Mouse (Mus musculus) ES-E14 (cell line): ENCODE results near the gene Lrp1. TPM values are rescaled to one million over a fixed set of nuclear protein-coding genes. Genes with fewer than 3 reads are reported as not detected.

Experiments
- DNase-seq: peaks from one replicate; pipeline ENCODE4 v3.0.0-alpha.2; 2013; ENCODE audit warnings: low read depth, low spot score
- H3K27ac ChIP-seq: 2 replicates; pipeline ENCODE4 v1.5.1; 2012; ENCODE audit warnings: low read depth, mild to moderate bottlenecking, low read length, moderate library complexity, mixed read lengths; ENCODE audit not compliant: poor library complexity, insufficient read depth, severe bottlenecking
- H3K36me3 ChIP-seq: 2 replicates; pipeline ENCODE4 v1.6.1; 2012; ENCODE audit warnings: mild to moderate bottlenecking, low read length, moderate library complexity, mixed read lengths; ENCODE audit not compliant: control insufficient read depth, poor library complexity, insufficient read depth, severe bottlenecking
- H3K4me1 ChIP-seq, 2 experiments: fragments of 150-350 bp in 1 of 2; sonication (generic) in 1 of 2; 2 replicates each; pipeline ENCODE4 v1.6.1; 2012; ENCODE audit warnings: low read length in 2 of 2, mild to moderate bottlenecking in 1 of 2, mixed read lengths in 1 of 2; ENCODE audit not compliant: control insufficient read depth in 2 of 2, insufficient read depth in 2 of 2, poor library complexity in 1 of 2
- H3K4me3 ChIP-seq, 2 experiments: fragments of 150-350 bp in 1 of 2; sonication (generic) in 1 of 2; 2 replicates each; pipeline ENCODE4 v1.5.1; 2012; ENCODE audit warnings: low read length in 2 of 2, low read depth in 1 of 2, mild to moderate bottlenecking in 1 of 2, mixed read lengths in 1 of 2; ENCODE audit not compliant: insufficient read depth in 1 of 2, poor library complexity in 1 of 2, severe bottlenecking in 1 of 2
- H3K9ac ChIP-seq: 2 replicates; pipeline ENCODE4 v1.6.1; 2012; ENCODE audit warnings: low read depth, mild to moderate bottlenecking, low read length, mixed read lengths; ENCODE audit not compliant: poor library complexity, insufficient read depth, severe bottlenecking
- H3K9me3 ChIP-seq: fragments of 150-350 bp; sonication (generic); 2 replicates; pipeline ENCODE4 v1.6.1; 2012; ENCODE audit warnings: low read depth, mild to moderate bottlenecking, low read length; ENCODE audit not compliant: control insufficient read depth, insufficient read depth
- CHD2 ChIP-seq: IDR thresholded peaks from 2 replicates; pipeline ENCODE4 v1.6.1; 2014; ENCODE audit warnings: mild to moderate bottlenecking, low read depth, low read length, inconsistent platforms
- HCFC1 ChIP-seq: IDR thresholded peaks from 2 replicates; pipeline ENCODE4 v1.6.1; 2012; ENCODE audit warnings: low read length, inconsistent platforms, borderline replicate concordance; ENCODE audit not compliant: insufficient read depth
- MAFK ChIP-seq: IDR thresholded peaks from 2 replicates; pipeline ENCODE4 v1.6.1; 2014; ENCODE audit warnings: mild to moderate bottlenecking, low read depth, low read length, inconsistent platforms; ENCODE audit not compliant: insufficient read depth
- ZC3H11A ChIP-seq: IDR thresholded peaks from 2 replicates; pipeline ENCODE4 v1.6.1; 2012; ENCODE audit warnings: low read depth, mild to moderate bottlenecking, inconsistent platforms, low read length, borderline replicate concordance
- ZNF384 ChIP-seq: IDR thresholded peaks from 2 replicates; pipeline ENCODE4 v1.6.1; 2012; ENCODE audit warnings: low read depth, low read length, inconsistent platforms
- in situ Hi-C, 2 experiments: fragments of 600-800 bp; cut with MboI; formaldehyde crosslinking; loops; one replicate each; pipeline ENCODE4 v1.15.1; 2025; ENCODE audit warnings: low sequenced_read_pairs in 2 of 2, inconsistent platforms in 1 of 2; ENCODE audit not compliant: unreplicated experiment in 2 of 2
- total RNA-seq: library from RNA; depleted of rRNA; stranded (reverse); fragments of 300-350 nt; gene quantifications from 2 replicates; pipeline ENCODE4 v1.2.3, GENCODE M21; 2012

The Lrp1 gene
- total RNA-seq, 1 experiment: 69.6 TPM

DNA sequence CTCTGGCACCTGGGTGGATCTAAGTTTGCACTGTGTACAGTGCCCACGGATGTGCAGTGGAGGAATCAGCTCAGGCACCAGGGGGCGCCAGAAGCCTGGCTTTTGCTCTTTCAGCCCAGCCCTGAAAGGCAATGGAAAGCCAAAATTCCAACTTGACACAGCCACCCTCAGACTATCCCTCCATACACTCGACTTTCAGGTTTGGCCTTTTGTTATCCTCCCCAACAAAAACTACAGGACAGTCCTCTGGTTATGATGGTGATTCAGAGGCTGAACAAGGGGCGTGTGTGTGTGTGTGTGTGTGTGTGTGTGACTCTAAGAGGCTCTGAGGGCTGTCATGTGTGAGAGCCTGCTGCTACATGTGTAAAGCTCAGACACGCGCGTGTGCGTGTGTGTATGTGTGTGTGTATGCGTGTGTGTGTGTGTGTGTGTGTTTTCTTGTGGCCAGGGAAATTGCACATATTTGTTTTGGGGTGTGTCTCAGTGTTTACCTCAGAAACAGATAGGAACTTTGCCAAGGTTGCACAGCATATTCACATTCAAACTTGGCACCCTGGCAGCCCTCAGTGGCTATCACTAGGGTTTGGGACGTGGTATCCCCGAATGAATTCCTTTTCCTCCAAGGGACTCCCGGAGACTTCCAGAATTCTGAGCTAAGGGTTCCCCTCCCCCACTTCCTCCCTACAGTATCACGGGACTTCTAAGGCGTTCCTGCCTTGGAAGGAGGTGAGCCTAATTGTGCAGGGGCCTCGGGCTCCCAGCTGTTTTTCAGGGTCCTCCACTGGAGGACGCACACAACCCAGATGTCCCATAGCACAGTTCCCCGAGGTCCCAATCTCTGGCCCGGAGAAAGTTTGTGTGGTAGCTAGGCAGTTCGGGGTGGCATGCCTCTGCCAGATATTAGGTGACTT, 21.2 kb upstream of the Lrp1 start:
- TF ChIP-seq ZC3H11A (peak; percentile 88), MAFK (no peak)
- H3K4me1 ChIP-seq: peaks cover 0 to 14% of the 10 kb centered on the region in 2 experiments; a peak in 2 of 4 replicates
- DNase-seq: no peak
- H3K4me3 ChIP-seq: peak overlapping the region; percentile 70 to 80; a peak in 3 of 4 replicates
- H3K36me3 ChIP-seq: no peaks in the 10 kb centered on the region
- H3K9ac ChIP-seq: peak overlapping the region; percentile 59
- H3K27ac ChIP-seq: no peak overlapping the region
- in situ Hi-C loops: no loop called here
- H3K9me3 ChIP-seq: no peaks in the 10 kb centered on the region

DNA sequence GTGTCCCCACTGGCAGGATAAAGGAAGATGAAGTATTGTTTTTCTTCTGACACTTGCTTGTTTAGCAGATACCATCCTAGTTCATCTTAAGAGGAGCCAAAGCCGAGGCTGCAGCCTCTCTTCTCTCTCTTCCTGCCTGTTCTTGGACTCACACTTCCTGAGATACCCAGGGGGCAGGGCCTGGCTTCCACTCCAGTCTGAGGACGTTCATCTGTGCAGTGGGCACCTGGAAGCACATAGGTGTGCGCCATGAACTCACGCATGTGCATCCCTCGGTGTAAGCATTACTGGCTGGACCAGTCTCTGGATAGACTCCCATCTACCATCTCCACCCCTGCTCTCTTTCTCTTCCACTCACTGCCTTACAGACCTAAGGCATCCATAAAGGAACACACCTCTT, 19.5 kb upstream of the Lrp1 start:
- H3K9ac ChIP-seq: no peak overlapping the region
- in situ Hi-C loops: no loop called here
- H3K9me3 ChIP-seq: no peaks in the 10 kb centered on the region
- H3K4me3 ChIP-seq: no peak overlapping the region
- no peak overlapping the region for H3K27ac ChIP-seq
- TF ChIP-seq MAFK (no peak), HCFC1 (no peak), ZC3H11A (no peak), ZNF384 (no peak), CHD2 (no peak)
- H3K36me3 ChIP-seq: no peaks in the 10 kb centered on the region
- DNase-seq: no peak
- peaks cover 0 to 14% of the 10 kb centered on the region in 2 experiments; a peak in 2 of 4 replicates for H3K4me1 ChIP-seq

DNA sequence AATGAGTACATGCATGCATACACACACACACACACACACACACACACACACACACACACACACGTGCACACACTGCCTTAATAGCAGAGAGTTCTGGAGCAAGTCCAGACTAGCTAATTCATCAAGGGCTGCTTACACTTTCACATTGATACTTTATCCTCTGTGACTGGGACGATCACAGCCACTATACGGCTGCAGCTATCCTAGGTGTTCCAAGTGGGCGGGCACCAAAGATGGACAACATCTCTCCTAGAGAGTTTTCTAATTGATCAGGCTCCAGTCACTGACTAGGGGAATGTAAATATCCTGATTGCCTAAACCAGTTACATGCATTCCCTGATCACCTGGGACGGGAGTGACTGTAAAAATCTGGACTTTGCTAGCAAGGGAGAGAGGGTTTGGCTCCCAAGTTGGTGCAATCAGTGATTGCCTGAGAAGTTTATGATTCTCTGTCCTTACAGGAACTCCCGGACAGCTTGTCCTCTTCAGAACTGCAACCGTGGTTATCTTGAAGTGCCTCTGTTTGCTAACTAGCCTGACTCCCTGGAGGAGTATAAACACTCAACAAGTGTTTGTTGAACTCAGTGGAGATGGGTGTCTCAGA, 11.8 kb upstream of the Lrp1 start:
- Histone ChIP-seq H3K9ac (no peak overlapping the region), H3K4me1 (no peaks in the 10 kb centered on the region), H3K9me3 (no peaks in the 10 kb centered on the region), H3K36me3 (no peaks in the 10 kb centered on the region), H3K4me3 (no peak overlapping the region), H3K27ac (no peak overlapping the region)
- in situ Hi-C loops: loop anchor here in 1 of 2 experiments (5.0 kb wide), 1 partner anchor 65 kb away; no protein-coding TSS in a partner anchor
- DNase-seq: no peak
- TF ChIP-seq CHD2 (no peak), ZC3H11A (no peak), MAFK (no peak), HCFC1 (no peak), ZNF384 (no peak)

DNA sequence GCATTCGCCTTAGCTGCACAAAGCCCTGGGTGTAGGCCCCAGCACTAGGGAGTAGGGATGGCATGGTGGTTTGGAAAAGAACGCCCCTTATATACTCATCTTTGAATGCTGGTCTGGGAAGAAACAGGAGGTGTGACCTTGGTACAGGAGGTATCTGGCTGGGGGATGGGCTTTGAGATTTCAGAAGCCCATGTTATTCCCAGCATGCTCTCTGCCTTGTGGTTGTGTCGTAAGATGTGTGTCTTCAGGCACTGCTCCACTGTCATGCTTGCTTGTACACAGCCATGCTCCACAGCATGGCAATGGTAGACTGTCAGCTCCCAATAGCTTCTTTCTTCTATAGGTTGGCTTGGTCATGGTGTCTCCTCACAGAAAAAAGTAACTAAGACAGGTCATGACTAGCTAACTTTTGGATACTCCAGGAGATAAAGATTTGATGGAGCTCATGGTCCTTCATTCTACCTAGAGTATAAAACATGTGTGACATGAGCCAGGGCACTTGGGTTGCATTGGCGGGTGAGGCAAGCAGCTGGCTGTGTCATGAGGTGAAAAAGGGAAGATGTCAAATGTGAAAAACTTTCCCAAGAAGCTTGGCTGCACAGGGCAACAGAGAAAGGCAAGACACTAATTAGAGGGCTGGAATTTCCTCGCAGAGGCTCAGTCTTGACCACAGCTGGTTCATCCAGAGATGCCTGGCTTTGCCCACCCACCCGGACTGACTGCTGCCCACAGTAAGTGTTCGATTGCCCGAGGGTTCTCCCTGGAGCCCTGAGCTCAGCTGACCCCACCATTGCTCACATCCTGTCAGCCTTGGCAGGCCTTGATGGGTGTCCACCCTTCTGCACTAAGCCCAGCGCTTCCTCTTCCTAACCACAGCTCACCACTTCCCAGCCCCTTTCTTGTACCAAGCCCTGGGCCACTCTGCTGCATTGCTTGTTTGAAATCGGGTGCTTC, 10.6 kb upstream of the Lrp1 start:
- H3K9me3 ChIP-seq: no peaks in the 10 kb centered on the region
- H3K27ac ChIP-seq: no peak overlapping the region
- TF ChIP-seq MAFK (no peak), ZNF384 (no peak), CHD2 (no peak), ZC3H11A (no peak), HCFC1 (no peak)
- no peak overlapping the region for H3K4me3 ChIP-seq
- in situ Hi-C loops: loop anchor here in 1 of 2 experiments (5.0 kb wide), 1 partner anchor 64 kb away; no protein-coding TSS in a partner anchor
- H3K9ac ChIP-seq: no peak overlapping the region
- no peak for DNase-seq
- no peaks in the 10 kb centered on the region for H3K4me1 ChIP-seq
- no peaks in the 10 kb centered on the region for H3K36me3 ChIP-seq
